Mouse (Mus musculus) E14TG2a.4 (cell line): ENCODE measurements at regions not wholly inside any gene's neighbourhood (a gene's known extent, or its start where the extent isn't known, plus 50 kb on each side); places are given as distances from the start of the nearest gene placed in this dataset.

Source experiments
- CTCF ChIP-seq: conservative IDR thresholded peaks from 2 replicates; pipeline ENCODE4 v1.5.1; 2014; ENCODE audit warnings: low read length
- NANOG ChIP-seq: IDR thresholded peaks from 2 replicates; pipeline ENCODE4 v1.6.1; 2014; ENCODE audit warnings: borderline replicate concordance, low read length, mixed read lengths
- POU5F1 ChIP-seq: IDR thresholded peaks from 2 replicates; pipeline ENCODE4 v1.6.1; 2014; ENCODE audit warnings: low read length, borderline replicate concordance

GRCm38 (mm10) chr5:133142401-133143115 lies 599.4 kb upstream of the Auts2 start:
- TF ChIP-seq CTCF (no peak), NANOG (no peak), POU5F1 (no peak)
